Mouse (Mus musculus) mouse trophoblast stem cell (cell line): ENCODE measurements around the gene Anks1.

Experiments
- in situ Hi-C, 2 experiments: fragments of 300-500 bp; cut with MseI, MboI; formaldehyde crosslinking; loops; 2 replicates in 1 of 2; 3 replicates in 1 of 2; pipeline ENCODE4 v1.15.1; 2025

The Anks1 gene

DNA sequence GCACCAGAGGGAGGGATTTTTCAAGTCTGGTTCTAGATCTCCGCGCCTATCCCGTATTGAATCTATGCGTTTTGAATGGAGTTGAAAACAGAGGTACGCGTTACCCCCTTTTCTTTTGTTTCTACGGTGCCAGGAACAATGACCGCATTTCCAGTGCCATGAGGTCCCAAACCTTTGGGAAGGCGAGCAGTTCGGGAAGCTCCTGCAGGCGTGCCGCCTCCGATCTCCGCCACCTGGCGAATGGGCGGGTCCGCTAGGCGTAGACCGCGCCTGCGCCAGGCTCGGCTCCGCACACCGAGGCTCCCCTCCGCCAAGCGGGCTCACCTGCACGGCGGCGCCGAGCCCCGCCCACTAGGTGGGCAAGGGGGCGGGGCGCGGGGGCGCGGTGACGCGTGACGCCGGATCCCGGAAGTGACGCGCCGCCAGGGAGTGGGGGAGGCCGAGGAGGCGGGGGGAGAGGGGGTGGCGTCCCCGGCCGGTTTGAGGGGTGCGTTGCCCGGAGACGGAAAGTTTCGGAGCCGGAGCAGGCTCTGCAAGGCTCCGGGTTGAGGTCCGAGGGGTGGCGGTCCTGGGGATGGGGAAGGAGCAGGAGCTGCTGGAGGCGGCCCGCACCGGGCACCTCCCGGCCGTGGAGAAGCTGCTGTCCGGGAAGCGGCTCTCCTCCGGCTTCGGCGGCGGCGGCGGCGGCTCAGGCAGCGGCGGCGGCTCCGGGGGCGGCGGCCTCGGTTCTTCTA lies at the start of gene Anks1:
TSS of gene Anks1 (plus strand) at position 419 of the 734 bp plus-strand sequence.
- in situ Hi-C loops = no loop called here

DNA sequence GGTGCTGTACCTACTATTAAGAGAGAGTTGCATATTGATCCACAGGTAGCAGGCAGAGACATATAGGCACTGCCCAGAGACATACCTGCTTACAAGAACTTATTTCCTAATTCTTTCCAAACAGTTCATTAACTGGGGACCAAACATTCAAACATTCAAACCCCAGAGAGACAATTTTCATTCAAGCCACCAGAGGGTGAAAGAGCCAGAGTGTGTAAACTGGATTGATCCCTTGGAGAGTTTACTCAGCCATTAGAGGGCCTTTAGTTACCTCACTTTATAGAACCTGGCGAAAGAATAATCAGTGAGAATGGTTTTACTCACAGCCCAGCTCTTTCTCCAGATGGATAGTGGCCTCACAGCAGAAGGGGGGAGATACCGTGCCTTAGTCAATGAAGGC lies 43.6 kb upstream of the Anks1 start:
- in situ Hi-C loops = no loop called here

DNA sequence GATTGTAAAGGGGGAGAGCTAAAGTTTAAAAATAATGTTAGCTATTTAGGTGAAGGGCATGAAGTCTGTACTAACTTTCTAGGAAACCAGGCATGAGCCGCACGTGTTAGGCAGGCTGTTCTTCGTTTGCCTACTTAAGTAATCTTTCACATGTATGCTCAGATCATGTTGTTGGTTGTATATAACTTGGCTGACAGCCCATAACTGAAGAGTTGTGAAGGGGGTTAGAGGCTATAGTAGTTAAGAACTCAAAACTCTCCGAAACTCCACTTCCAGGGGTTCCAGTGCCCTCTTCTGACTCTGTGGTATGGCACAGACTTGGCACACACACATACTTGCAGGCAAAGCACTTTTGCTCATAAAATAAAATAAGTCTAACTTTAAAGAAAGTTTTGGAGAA lies 42.4 kb upstream of the Anks1 start:
- in situ Hi-C loops = no loop called here

DNA sequence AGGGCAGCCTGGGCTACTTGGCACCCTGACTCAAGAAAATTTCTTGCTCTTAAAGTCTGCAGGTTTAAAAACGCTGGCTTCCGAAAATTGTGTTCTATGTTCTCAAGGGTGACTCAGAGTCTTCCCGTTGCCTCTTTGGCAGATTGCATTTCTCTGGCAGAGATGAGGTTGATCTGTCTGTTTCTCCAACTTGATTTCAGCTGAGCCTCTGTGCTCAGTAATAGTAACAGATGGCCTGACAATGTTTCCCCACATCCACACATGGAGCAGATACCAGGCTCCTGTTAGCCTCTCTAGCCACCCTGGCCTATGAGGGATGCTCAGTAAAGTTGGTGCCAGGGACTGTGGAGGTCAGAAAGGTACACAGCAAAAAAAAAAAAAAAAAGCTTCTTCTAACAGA lies 37.3 kb upstream of the Anks1 start:
- in situ Hi-C loops = no loop called here

DNA sequence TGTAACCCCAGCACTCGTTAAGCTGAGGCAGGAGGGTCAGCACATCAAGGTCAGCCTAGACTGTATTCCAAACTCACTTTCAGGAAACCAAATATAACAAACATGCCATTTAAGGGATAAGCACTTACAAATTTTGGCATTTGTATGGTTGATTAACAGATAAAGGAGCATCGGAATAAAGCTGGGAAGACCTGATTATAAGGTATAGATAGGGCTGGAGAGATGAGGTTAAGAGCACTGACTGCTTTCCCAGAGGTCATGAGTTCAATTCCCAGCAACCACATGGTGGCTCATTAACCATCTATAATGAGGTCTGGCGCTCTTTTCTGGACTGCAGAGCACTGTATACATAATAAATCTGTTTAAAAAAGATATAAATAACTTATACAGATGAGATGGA lies 35.5 kb upstream of the Anks1 start:
- in situ Hi-C loops = no loop called here

DNA sequence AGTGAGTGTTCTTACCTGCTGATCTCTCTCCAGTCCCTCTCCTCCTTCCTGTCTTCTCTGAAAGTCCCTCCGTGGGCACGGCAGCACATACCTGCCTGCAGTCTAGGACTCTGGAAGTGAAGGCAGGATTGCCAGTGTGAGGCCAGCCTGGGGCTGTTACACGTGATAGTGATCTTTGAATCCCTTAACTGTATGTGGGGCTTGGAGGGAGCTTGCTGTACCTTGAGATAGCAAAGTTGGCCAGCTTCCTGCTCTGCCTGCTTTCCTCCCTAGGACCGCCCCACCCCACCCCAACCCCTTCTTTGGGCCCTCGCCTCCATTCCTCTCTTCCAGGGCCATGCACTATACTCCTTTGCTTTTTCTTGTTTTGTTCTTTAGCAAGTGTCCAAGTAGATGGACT lies 34.6 kb upstream of the Anks1 start:
- in situ Hi-C loops = no loop called here

DNA sequence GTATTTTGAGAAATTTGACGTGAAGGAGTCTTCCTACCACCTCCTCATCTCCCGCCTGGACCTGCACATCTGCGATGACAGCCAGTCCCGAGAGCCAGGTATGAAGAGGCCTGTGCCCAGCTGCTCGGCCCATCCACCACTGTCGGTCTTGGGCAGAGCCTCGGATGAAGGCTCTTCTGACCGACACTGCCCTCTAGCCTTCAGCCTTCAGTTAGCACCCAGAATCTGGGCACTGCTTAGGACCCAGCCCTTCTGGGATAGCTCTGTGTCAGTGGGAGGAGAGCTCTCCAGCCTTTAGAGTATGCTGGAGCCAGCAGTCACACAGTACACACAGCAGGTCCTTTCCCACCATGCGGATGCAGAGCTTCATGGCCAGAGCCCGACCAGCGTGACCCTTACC lies 27.6 kb upstream of the Anks1 start:
- in situ Hi-C loops = no loop called here

DNA sequence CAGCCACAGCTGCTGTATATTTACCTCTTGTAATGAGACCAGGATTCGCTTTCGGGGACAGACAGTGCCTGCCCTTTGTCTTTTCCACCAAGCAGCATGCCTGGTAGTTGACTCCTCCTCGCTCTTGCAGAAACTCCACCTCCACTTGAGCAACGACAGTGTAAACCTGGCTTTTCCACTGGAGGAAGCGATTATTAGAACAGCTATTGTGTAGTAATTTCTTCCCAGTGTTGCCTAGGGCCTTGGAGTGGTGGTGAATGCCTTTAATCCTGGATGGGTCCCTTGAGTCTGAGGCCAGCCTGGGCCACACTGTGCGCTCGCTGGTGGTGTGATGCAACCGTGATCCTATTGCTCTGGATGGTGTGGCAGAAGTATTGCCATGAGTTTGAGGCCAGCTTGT lies 26.0 kb upstream of the Anks1 start:
- in situ Hi-C loops = no loop called here

DNA sequence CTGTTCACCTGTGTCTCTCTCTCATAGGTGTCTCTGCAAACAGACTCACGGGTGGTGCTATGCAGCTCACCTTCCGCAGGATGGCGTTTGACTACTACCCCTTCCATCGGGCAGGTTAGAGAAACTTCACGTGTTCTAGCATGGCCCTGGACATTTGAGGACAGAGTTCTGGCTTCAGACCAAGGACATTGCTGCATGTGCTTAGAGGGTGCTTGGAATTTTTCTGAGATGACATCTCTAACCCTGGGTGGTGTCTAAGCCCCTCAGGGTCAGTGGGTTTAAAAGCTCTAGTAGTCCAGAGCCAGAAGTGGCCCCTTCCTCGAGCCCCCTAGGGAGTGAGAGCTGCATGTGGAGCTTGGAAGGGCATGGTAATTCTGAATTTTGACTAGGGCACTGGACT lies 25.1 kb upstream of the Anks1 start:
- in situ Hi-C loops = no loop called here

DNA sequence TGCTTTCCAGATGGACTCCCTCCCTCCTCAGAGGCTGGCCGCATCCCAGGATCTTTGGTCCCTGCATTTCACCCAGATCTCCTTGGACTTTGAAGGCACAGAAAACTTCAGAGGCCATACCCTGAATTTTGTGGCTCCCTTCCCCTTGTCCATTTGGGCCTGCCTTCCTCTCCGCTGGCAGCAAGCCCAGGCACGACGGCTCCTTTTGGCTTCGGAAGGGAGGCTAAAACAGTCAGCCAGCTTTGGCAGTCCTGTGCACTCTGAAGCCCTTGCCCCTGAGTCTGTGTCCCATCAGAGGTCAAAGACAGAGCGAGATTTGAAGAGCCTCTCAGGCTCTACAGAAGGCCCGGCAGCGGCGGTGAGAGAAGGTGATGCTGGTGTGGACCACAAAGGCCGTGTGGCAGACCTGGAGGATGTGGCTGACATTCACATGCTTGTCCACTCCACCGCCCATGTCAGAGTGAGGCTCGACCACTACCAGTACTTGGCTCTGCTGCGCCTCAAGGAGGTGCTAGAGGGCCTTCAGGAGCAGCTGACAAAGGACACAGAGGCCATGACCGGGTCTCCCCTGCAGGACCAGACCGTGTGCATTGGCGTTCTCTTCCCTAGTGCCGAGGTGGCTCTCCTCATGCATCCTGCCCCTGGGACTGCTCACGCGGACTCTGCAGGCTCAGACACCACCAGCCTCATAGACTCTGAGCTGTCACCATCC lies 22.5 kb upstream of the Anks1 start:
- in situ Hi-C loops = no loop called here

DNA sequence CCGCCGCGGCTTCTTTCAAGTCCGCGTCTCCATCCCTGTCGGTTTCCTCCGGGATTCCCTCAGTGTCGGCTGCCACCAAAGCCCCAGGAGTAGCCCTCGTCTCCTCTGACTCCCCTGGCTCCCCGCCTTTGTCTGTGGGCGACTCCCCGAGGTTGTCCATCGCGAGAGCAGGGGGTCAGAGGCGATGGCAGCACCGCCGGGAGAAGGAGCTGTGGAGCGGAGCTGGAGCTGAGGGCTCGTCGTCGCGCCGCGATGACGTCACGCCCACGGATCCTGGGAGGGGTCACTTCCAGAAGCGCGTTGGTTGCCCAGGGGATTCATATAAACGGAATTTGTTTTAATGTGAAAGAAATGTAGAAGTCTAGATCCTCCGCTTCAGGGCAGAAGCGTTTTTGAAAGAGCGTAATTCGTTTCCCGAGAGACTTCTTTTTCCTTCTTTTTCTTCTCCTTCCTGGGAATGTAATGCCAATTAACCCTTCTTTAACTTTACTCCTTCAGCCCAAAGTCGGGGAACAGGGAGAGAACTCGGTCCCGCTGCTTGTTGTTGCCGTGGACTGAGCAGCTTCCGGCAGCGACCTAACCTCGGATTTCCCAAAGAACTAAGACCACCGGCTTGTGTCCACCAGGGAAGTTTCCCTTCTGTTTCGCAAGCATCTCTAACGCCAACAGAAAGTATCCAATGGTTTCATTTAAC lies 1.4 kb upstream of the Anks1 start:
- in situ Hi-C loops = no loop called here

DNA sequence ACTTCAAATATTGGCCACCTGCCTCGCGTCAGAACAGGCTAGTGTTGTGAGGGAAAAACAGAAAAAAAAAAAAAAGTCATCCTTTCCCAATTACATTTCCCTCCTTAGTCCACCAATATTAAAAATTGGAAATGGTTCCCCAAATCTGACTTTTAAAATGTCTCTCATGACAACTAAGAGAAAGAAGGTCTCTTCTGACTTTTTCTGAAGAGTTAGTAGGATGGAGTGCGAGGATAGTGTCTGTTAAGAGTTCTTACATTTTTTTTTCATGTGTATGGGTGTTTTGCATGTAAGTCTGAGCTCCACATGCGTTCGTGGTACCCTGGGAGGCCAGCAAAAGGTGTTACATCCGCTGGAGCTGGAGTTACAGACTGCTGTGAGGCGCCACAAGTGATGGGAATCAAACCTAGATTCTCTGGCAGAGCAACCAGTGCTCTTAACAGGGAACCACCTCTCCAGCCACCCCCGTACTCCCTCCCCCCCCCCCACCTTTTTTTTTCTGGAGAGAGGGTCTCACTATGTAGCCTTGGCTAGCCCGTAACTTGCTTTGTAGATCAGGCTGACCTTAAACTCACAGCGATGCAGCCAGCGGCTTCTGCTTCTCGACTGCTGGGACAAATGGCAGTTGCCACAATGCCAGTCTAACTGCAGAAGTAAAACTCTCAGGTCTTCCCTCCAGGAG lies 759 bp upstream of the Anks1 start:
- in situ Hi-C loops = no loop called here

DNA sequence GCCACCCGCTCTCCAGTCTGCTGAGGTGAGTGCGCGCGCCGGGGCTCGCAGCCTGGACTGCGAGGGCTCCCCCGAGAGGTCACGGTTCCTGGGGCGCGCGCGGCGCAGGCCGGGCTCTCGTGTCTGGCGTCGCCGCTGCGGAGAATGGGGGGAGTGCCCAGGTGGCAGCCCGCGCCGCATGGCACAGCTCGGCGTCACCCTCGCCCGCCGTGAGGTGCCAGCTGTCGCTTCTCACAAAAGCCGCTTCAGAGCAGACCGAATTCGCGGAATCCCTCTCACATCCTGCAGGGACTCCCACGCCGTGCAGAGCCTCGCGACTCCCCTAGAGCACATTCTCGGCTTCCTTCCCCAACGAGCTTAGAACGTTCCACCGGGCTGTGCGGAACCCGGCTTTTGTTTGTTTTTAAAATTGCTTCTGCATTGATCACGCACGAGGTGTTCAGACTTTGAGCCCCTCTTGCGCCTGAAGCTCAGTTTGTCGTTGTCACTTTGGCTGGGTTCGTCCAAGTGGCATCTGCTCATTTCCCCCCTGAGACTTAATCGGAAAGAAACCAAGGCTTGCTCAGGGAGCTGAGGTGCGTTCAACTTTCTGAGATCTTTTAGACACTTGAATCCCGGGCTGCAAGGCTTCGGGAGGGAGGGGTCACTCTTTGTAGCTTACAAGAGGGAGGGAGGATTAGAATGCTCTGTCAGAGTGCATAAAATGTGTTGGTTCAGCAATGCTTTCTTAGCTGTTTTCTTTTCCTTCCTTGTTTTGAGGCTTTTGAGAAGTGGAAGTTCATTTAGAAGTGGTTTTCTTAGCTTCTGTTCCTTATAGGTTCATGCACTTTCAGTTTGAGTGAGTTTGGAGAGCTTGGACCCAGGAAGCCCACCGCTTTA lies 755 bp downstream of the Anks1 start, which contains the start of gene Taf11:
TSS of gene Taf11 (minus strand) at position 223 of the 879 bp plus-strand sequence.
- in situ Hi-C loops = no loop called here

DNA sequence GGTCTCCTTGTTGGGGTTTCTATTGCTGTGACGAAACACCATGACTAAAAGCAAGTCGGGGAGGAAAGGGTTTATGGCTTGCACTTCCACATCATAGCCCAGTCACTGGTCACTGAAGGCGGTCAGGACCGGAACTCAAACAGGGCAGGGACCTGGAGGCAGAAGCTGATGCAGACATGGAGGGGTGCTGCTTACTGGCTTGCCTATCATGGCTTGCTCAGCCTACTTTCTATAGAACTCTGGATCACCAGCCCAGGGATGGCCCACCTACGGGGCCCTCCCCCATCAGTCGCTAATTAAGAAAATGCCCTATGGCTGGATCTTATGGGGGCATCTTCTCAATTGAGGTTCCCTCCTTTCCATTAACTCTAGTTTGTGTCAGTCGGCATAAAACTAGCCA lies 2.3 kb downstream of the Anks1 start:
- in situ Hi-C loops = no loop called here

DNA sequence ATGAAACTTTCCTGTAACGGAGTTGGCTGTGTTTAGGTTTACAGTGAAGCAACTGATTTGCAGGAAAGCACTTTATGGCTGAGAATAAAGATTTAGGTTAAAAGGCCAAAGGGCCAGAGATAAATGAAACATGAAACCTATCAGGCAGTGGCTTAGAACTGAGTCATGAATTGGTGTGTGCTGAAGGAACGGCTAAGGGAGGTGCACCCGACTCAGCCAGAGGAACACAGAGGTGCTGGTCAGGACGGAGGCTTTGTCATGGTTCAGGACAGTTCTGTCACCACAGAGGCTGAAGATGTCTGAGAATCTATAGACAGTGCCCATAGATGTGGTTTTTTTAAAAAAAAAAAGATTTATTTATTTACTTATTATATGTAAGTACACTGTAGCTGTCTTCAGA lies 5.6 kb downstream of the Anks1 start:
- in situ Hi-C loops = no loop called here

DNA sequence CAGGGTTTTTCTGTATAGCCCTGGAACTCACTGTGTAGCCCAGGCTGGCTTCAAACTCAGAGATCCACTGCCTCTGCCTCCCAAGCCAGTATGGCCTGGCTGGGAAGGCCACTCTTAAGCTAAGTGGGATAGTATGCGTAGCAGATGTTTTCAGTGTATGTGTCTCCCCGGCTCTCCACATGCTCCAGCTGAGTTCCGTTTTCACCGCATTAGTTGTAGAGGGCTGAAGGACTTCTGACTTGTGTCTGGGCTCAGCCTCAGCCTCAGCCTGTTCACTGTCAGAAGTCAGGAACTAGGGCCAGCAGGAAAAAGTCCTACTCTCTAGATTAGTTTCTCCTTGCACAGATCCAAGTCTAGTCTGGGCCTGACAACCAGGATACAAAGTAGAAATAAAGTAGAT lies 7.3 kb downstream of the Anks1 start:
- in situ Hi-C loops = no loop called here

DNA sequence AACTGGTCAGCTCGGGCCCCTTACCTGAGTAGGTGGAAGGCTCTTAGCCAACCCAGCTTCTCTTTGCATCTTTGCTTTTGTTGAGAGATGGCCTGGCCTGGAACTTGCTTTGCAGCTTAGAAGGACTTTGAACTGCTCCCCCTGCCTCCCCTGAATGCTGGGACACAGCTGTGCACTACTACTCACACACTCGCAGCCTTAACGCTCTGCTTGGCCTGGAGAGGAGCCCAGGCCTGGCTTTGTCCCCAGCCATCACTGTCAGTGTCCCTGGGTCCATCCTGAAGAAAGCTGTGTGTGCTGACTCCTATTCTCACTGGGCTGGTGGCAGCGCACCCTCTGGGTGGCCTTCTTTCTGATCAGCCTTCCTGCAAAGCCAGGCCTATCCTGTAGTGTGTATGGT lies 11.6 kb downstream of the Anks1 start:
- in situ Hi-C loops = no loop called here

DNA sequence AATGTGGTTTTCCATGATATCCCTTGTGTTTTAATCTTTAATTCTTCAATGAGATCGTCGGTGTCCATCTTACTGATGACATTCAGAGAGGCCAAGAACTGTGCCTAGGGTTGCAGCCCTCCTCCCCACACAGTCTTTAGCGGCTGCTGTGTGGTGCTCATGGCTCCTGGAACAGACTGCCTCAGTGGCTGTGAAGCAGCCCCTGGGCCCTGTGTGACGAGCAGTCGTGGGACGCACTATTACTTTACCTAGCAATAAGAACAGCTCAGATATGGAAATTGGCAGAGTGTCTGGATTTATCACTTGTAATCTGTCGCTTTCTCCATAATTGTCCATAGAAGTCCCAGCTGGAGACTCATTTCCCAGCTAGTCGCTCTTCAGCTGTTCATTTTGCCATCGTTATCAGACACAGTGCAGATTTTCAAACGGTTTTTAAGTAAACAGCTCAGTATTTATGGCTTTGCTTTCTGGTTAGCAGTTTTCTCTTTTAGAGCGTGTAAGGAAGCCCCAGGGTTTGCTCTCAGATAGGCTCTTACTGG lies 13.1 kb downstream of the Anks1 start:
- in situ Hi-C loops = no loop called here

DNA sequence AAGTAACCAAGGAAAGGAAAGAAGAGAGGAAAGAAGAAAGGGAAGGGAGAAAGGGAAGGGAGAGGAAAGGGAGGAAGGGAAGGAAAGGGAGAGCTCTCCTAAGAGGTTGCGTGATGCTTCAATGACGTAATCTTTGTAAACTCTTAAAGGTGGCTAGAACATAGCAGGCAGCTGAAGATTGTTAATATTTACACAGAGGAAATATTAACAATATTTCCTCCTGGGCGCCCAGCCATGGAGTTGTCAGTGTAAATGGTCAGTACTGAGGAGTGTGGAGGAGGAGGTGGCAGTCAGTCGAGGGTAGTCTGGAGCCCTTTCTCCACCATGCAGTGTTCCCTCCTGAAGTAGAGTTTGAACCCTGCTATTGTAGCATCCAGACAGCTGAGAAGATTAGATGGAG lies 15.9 kb downstream of the Anks1 start:
- in situ Hi-C loops = no loop called here

DNA sequence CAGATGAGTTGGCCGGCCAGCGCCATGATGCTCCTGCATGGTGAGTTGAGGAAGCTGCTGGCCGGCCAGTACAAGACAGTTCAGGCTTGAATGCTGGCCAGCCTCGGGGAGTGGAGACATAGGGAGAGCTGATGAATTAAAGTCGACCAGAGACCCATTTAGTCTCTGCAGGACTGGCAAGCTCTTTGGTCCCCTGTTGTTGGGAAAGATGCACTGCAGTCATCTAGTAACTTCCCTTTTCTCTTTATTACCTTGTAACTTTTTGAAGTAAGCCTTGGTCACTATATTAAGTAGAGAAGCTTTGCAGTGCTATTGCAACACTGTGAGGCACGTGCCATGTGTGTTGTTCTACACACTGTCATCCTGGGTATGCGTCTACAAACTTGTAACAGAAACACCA lies 16.4 kb downstream of the Anks1 start:
- in situ Hi-C loops = no loop called here

DNA sequence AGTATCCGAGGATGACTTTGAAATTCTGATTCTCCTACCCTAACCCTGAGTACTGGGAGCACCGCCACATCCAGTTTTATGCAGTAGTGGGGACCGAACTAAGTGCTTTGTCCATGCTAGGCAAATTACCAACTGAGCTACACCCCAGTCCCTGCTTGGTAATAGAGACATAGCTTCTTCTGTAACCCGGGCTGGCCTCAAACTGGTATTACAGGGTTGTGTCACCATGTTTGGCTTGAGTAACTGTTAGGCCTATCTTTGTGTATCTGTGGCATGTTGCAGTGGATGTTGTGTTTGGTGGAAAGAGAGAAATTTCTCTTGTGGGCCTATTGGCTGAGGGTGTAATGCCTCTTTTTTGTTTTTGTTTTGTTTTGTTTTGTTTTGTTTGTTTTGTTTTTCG lies 21.2 kb downstream of the Anks1 start:
- in situ Hi-C loops = no loop called here
